Mouse (Mus musculus): ENCODE measurements around the gene Mad1l1.

DNA sequence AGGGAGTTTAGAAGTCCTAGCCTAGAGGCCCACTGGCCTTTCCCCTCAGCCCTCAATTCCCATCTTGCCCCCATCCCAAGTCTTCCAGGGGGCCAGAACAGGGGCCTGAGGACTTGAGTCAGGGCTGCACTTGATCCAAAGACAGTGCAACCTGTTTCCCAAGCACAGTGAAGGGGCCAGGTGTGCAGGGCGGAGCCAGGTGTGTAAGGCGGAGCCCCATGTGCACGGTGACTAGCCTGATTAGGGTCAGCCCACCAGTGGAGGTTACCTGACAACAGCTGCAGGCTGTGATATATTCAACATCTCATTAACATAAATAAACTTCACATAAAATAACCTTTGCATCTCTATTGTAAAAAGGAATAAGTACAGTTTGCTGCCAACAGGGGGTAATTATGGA, 280.3 kb downstream of the Mad1l1 start:
- TF ChIP-seq POLR2A (IDR thresholded peaks at IDR 0.05; ENCODE audit: extremely low read depth, insufficient read depth, low read length) (no peak), CTCF (IDR thresholded peaks at IDR 0.05; ENCODE audit: low read depth, low read length) (no peak)

Measured in liver, adult 2 months (tissue).